Mouse (Mus musculus) frontal cortex, postnatal 10 days (tissue): ENCODE measurements around the gene Large1.
A peak's percentile ranks its signal among the peaks of the same experiment; 100 is the strongest.
"Not testable (repeated sequence)": the region's sequence is repeated elsewhere in the genome, so short reads cannot be mapped to it uniquely, and the experiment has no call there.

Source experiments
- DNase-seq, 2 experiments: peaks; one replicate each; pipeline ENCODE4 v3.0.0; 2022; ENCODE audit warnings: low spot score in 2 of 2, mixed read lengths in 1 of 2

Gene Large1

DNA sequence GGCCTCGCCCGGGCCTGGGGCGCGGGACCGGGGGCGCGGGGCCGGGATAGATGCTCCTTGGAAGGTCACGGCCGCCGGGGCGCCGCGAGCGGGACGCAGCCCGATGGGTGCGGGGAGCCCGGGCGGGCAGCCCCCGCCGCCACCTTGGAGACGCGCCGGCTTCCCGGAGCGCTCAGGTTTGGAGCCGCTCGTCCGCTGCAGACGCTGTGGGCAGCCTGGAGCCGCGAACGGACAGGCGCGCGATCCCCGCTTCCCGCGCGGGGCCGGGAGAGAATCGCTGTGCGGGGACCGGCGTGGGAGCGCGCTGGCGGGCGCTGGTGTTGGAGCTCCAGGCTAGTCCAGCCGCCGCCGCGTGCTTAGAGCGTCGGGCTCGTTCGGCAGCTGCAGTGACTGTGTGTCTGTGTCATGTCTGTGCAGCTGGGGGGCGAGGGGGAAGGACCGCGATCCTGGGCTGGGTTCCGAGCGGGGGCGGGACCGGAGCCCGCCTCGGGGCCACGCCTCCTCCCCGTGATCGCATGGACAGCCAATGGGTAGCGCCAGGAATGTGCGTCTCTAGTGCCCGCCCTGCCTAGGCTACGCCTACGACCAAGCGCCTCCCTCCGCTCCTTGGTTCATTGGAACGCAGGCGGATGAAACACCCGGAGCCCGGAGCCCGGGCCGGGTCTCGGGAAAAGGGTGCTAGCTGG is at the start of gene Large1:
Large1 (minus strand) TSS at position 433 of the 686 bp plus-strand sequence.
- DNase-seq = peak; percentile 98 to 99

DNA sequence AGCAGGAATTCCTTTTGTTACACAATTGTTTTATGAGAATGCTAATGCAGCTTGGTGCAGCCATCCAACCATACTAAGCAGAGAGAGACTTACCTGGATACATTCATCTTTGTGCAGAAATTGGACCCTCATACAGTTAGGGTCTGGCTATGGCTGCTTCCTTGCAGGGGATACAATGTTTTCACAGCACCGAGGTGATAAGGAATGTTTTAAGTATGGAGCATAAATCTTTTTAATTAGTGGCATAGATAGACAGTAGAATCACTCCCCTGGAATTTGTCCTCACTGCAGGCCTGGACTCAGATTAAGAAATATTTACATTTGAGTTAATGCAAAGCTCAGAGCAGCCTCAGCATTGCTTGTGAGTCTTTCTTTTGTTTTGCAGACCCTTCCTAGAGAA is 47.0 kb upstream of the Large1 start:
- DNase-seq = no peak

GRCm38 (mm10) chr8:73373001-73373400 is 19.7 kb upstream of the Large1 start:
- DNase-seq = not testable (repeated sequence)

DNA sequence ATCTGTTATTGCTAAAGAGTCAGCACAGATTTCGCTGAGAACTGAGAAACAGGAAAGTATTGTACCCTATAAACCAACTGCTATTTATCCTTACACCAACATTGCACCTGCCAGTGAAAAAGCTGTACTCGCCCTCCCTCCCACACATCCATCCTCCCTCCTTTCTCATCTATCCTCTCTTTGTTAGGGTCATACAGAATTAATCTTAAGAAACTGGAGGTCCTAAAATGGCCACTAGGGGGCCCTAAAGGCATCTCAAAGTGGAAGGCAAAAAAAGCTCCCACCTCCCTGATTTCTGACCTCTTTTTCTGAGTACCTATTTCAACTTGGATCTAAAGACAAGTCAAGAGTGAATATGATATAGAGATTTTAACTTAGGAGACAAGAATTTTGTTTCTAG is 2.6 kb upstream of the Large1 start:
- DNase-seq = peak; percentile 50 to 69

- DNase-seq = peak; percentile 66 to 80
Observed at GRCm38 (mm10) chr8:73354201-73354881, 1.0 kb upstream of the Large1 start.

GRCm38 (mm10) chr8:73353794-73354179 is 447 bp upstream of the Large1 start:
- DNase-seq = no peak

DNA sequence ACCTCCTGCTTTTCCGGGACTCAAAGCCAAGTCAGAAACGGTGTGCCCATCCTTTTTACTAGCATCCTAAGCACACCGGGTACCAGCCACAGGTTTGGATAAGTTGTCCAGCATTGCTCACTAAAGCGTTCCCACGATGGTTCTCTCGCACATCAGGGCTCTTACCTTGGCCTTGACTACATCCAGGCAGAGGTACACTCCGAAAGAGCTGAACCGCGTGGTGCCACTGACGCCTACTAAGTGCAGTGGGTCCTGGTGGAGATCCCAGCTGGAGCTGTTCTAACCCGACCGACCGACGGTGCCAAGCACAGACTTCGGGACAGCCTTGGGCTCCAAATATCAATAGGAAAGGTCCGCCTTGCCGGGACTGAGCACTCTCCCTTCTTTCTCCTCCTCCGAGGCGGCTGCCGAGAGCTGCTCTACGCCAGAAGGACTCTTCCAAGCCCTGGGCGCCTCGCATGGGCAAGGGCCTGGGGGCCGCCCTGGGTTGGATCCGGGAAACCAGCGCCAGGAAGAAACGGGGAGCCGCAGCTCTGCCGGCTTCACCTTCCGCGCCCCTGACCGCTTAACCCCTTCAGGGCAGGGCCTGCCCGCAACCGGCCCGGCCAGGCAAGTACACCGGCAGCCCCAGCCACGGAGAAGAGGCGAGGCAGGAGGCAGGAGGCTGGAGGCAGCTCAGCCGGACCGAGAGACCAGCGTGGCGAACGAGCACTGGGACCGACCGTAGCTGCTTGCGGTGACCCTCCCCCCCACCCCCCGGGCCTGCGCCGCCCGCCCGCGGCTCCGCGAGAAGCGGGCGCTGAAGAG is 836 bp downstream of the Large1 start:
- DNase-seq = peak; percentile 26 to 60

DNA sequence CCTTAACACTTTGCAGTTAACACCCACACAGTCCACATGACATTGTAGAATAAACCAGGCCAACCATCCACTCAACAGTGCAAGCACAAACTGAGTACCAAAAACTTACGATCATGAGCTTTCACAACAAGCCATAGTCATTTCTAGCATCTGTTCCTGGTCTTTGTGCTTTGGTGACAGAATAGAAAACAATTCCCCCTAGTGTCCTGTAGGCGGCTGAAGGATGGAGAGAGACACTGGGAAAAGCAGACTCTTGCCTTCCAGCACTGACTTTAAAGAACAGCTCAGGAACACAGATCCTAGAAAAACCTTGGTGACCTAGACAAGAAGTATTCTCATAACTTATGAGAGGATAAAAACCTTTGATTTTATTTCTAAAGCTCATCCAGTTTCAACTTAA is 3.0 kb downstream of the Large1 start:
- DNase-seq = no peak

GRCm38 (mm10) chr8:73342761-73343395 is 10.5 kb downstream of the Large1 start:
- no peak for DNase-seq

DNA sequence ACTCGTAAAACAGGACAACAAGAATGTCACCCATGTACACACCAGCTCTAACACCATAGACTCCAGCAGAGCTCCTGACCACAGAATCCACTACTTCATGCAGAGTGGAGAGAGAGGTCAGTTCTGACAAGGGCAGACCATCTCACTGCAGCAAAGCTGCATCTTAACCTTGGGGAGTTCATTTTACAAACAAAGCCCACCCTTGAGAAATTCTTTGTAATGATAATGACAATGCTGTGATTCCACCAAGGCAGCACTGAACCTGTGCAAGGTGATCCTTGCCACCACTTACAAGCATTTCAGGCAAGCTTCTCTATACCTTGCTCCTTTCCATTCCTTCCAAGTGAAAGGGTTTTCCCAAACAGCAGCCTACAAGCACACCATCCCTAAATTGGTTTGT is 16.5 kb downstream of the Large1 start:
- no peak for DNase-seq

DNA sequence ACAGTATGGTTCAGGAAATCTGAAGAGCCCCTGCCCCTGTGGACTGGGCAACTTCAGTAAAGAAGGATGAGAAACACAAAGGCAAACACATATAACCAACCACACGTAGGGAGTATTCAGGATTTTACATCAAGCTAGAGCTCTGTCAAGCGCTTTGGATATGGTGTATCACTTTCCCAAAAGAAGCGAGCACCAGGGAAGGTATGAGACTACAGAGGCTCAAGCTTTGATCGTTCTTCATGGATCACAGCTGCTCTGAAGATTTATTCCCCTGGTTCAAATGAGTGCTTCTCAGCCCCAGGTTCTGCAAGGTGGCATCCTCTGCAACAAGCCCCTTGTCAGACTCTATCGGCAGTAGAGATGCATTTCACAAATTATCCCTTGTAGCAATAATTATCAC is 24.2 kb downstream of the Large1 start:
- no peak for DNase-seq

DNA sequence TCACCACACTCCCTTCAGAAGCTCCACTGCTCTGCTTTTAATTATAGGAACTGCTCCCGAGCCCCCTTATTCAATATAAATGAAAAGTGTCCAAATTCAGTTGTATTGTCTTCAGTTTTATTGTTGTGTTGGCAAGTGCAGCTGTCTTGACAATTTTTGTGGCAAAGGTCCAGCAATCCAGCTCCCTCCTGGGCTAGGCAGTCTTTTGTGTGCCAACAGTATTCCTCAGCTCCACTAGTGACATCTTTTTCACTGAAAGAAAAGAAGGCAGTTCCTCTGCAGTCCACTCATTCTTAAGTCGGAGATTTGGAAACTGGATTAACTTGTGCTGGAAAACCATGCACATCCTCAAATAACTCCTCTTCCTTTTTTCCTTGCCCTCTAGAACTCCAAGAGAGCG is 25.3 kb downstream of the Large1 start:
- DNase-seq = no peak

DNA sequence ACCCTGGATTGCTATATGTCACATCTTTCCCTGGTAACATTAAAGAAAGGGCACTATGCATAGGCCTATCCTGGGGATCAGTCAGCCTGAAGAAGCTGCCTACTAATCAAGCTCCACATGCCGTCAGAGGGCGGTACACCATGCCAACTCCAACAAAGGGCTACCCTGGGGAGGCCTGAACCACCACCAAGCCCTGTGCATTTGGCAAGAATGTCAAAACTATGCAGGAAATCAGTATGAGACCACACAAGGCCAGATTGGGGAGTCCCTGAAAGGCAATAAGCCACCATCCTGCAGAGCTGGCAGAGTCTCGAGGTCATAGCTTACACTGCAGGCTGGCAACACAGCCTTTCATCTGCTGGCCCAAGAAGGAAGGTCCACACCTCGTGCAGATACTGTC is 28.7 kb downstream of the Large1 start:
- no peak for DNase-seq

- DNase-seq = no peak
Observed at GRCm38 (mm10) chr8:73323591-73323990, 29.7 kb downstream of the Large1 start.

DNA sequence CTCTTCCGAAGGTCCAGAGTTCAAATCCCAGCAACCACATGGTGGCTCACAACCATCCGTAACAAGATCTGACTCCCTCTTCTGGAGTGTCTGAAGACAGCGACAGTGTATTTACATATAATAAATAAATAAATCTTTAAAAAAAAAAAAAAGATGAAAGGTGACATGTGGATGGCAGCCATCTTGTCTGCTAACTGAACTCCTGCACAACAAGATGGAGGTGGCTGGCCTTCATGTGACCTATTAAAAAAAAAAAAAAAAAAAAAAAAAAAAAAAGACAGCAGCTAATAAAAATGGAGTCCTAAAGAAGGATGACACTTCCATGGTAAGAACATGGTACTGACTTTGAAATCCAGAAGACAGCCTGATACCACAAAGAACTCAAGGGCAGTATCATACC is 33.8 kb downstream of the Large1 start:
- DNase-seq = not testable (repeated sequence)

DNA sequence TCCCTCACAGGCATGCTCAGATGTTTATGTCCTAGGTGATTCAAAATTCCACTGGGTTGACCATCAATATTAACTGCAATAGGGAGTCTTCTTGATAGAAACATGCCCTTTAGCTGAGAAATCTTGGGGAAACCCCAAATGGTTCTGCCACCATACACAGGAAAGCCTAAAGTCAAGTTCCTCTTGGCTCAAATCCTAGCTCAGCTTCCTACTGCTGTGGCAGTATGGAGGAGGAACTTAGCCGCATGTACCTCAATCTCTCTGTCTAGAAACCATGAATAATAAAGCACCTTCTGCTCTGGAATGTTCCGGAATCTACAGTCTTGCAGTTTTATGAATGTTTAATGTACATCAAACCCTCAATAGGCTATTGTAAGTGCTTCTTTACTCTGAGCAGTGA is 39.4 kb downstream of the Large1 start:
- DNase-seq = no peak

GRCm38 (mm10) chr8:73312714-73313607 is 40.4 kb downstream of the Large1 start:
- DNase-seq = no peak

DNA sequence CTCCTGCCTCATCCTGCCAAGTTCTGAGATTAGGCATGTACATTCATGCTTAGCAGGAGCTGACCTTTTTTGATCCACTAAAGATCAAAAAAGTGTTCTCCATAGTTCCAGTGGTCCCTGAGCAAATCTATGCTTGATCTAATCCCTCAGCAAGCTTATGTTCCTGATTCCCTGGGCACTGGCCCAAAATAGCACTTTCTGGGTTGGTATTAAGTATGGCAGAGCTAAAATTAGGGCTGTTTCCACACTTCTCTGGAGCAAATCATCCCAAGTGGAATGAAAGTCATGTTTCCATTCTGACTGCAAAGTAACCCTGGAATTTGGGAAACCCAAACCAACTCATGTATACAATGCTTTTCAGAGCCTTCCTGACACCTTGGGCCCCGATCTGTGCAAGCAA is 42.9 kb downstream of the Large1 start:
- no peak for DNase-seq

GRCm38 (mm10) chr8:73310036-73310435 is 43.3 kb downstream of the Large1 start:
- no peak for DNase-seq

GRCm38 (mm10) chr8:73303907-73304306 is 49.4 kb downstream of the Large1 start:
- no peak for DNase-seq

GRCm38 (mm10) chr8:73302947-73303346 is 50.4 kb downstream of the Large1 start:
- no peak for DNase-seq
